Mouse (Mus musculus): Measurements from ENCODE around the gene Trank1. TPM values are rescaled to one million over a fixed set of nuclear protein-coding genes. Genes with fewer than 3 reads are reported as not detected.

Trank1 gene
- polyA plus RNA-seq, 1 experiment from 2014 or later = not detected

GRCm38 (mm10) chr9:111382469-111382868 is 70.9 kb downstream of the Trank1 start:
- no peak overlapping the region for H3K4me2 ChIP-seq
- 88% methylated on average over 6 of the region's 6 CpGs for WGBS

GRCm38 (mm10) chr9:111383046-111383445 is 71.5 kb downstream of the Trank1 start:
- WGBS = 81% methylated on average over 3 of the region's 3 CpGs
- Histone ChIP-seq H3K27ac (no peak overlapping the region), H3K4me1 (replicated peaks) (peaks cover 4% of the 10 kb centered on the region; the same call in 1 of the 2 replicates), H3K4me2 (no peak overlapping the region), H3K9ac (no peak overlapping the region), H3K4me3 (no peak overlapping the region), H3K36me3 (no peaks in the 10 kb centered on the region), H3K27me3 (no peaks in the 10 kb centered on the region), H3K9me3 (replicated peaks) (no peaks in the 10 kb centered on the region)
- no peak for ATAC-seq (replicated peaks; ENCODE audit: insufficient number of reproducible peaks, insufficient read depth, low FRiP score, low read depth)

More at GRCm38 (mm10) chr9:111382469-111382868, 70.9 kb downstream of the Trank1 start:
- no peaks in the 10 kb centered on the region for H3K27me3 ChIP-seq
- H3K36me3 ChIP-seq = no peaks in the 10 kb centered on the region
- H3K9me3 ChIP-seq (replicated peaks) = no peaks in the 10 kb centered on the region
- ATAC-seq (replicated peaks; ENCODE audit: insufficient number of reproducible peaks, insufficient read depth, low FRiP score, low read depth) = no peak
- H3K9ac ChIP-seq = no peak overlapping the region
- H3K4me3 ChIP-seq = no peak overlapping the region
- H3K4me1 ChIP-seq (replicated peaks) = peaks cover 4% of the 10 kb centered on the region; the same call in 1 of the 2 replicates
- H3K27ac ChIP-seq = no peak overlapping the region

DNA sequence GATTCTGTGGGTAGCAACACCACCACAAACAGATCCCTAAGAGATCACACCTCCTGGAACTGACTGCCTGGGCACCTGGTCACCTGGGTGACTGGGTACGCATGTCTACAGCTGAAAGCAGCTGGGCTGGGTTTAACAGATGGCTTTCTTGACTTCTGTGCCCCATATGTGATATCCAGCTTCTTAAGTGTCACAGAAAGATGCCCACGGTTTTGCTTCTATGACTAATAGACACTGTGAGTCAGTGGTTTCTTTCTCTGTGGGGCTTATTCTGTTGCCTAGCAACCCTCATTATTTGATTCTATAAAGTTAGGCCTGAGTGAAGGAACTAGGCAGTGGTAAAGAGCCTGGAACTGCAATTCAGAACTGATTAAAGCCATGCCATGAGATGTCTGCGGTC is 72.2 kb downstream of the Trank1 start:
- no peak overlapping the region for H3K4me2 ChIP-seq
- ATAC-seq (replicated peaks; ENCODE audit: insufficient number of reproducible peaks, insufficient read depth, low FRiP score, low read depth) = no peak
- H3K9me3 ChIP-seq (replicated peaks) = no peaks in the 10 kb centered on the region
- no peaks in the 10 kb centered on the region for H3K36me3 ChIP-seq
- no peak overlapping the region for H3K4me3 ChIP-seq
- no peak overlapping the region for H3K9ac ChIP-seq
- 70% methylated on average over 3 of the region's 3 CpGs for WGBS
- peaks cover 4% of the 10 kb centered on the region; the same call in 1 of the 2 replicates for H3K4me1 ChIP-seq (replicated peaks)
- no peaks in the 10 kb centered on the region for H3K27me3 ChIP-seq
- H3K27ac ChIP-seq = no peak overlapping the region

- ATAC-seq (replicated peaks; ENCODE audit: insufficient number of reproducible peaks, insufficient read depth, low FRiP score, low read depth) = no peak
- H3K4me2 ChIP-seq = no peak overlapping the region
- H3K27me3 ChIP-seq = no peaks in the 10 kb centered on the region
- no peak overlapping the region for H3K4me3 ChIP-seq
- H3K9me3 ChIP-seq (replicated peaks) = no peaks in the 10 kb centered on the region
- WGBS = 85% methylated on average over 5 of the region's 5 CpGs
- no peak overlapping the region for H3K9ac ChIP-seq
- no peak overlapping the region for H3K27ac ChIP-seq
- H3K4me1 ChIP-seq (replicated peaks) = no peaks in the 10 kb centered on the region
- no peaks in the 10 kb centered on the region for H3K36me3 ChIP-seq
These were observed 74.3 kb downstream of the Trank1 start for GRCm38 (mm10) chr9:111385526-111386491.

GRCm38 (mm10) chr9:111386569-111386968 is 75.0 kb downstream of the Trank1 start:
- no peaks in the 10 kb centered on the region for H3K4me1 ChIP-seq (replicated peaks)
- WGBS = 71% methylated on average over 2 of the region's 2 CpGs
- no peak overlapping the region for H3K4me3 ChIP-seq
- H3K9ac ChIP-seq = no peak overlapping the region
- no peak overlapping the region for H3K4me2 ChIP-seq
- ATAC-seq (replicated peaks; ENCODE audit: insufficient number of reproducible peaks, insufficient read depth, low FRiP score, low read depth) = no peak
- H3K36me3 ChIP-seq = no peaks in the 10 kb centered on the region
- no peak overlapping the region for H3K27ac ChIP-seq
- H3K27me3 ChIP-seq = no peaks in the 10 kb centered on the region
- H3K9me3 ChIP-seq (replicated peaks) = no peaks in the 10 kb centered on the region

GRCm38 (mm10) chr9:111387576-111387975 is 76.0 kb downstream of the Trank1 start:
- no peak overlapping the region for H3K4me2 ChIP-seq
- no peaks in the 10 kb centered on the region for H3K9me3 ChIP-seq (replicated peaks)
- no peak overlapping the region for H3K4me3 ChIP-seq
- H3K9ac ChIP-seq = no peak overlapping the region
- no peak overlapping the region for H3K27ac ChIP-seq
- H3K27me3 ChIP-seq = no peaks in the 10 kb centered on the region
- no peaks in the 10 kb centered on the region for H3K4me1 ChIP-seq (replicated peaks)
- H3K36me3 ChIP-seq = no peaks in the 10 kb centered on the region
- WGBS = 74% methylated on average over 4 of the region's 4 CpGs
- no peak for ATAC-seq (replicated peaks; ENCODE audit: insufficient number of reproducible peaks, insufficient read depth, low FRiP score, low read depth)

DNA sequence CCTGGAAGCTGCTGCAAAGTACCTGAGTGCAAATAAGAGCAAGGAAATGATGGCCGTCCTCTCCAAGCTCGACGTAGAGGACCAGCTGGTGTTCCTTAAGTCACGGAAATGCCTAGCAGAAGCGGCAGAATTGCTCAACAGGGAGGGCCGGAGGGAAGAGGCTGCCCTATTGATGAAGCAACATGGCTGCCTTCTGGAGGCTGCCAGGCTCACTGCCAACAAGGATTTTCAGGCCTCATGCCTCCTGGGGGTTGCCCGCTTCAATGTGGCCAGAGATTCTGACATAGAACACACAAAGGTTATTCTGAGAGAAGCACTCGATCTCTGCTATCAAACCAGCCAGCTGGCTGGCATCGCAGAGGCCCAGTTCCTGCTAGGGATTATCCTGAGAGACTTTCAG is 78.5 kb downstream of the Trank1 start:
- Histone ChIP-seq H3K9me3 (replicated peaks) (no peaks in the 10 kb centered on the region), H3K27me3 (no peaks in the 10 kb centered on the region), H3K4me2 (no peak overlapping the region), H3K27ac (no peak overlapping the region), H3K4me1 (replicated peaks) (no peaks in the 10 kb centered on the region), H3K36me3 (no peaks in the 10 kb centered on the region), H3K9ac (no peak overlapping the region), H3K4me3 (no peak overlapping the region)
- WGBS = 81% methylated on average over 9 of the region's 9 CpGs
- ATAC-seq (replicated peaks; ENCODE audit: insufficient number of reproducible peaks, insufficient read depth, low FRiP score, low read depth) = no peak

DNA sequence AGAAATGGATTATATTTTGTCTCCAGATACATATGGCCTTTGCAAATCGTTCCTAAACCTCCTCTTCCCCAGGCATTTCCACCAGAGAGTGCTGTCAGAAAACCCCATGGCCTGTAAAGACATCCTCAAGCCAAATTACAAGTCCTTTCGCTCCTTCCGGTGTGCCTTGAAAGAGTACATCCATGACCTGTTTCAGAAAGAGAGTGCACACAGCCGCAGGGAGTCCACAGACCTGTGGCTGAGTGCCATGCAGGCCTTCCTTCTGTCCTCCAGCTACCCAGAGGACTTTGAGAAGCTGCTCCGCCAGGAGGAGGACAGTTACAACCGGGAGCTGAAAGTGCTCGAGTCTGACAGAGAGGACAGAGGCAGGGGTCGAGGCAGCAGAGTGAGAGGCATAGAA is 79.5 kb downstream of the Trank1 start:
- Histone ChIP-seq H3K27ac (no peak overlapping the region), H3K9ac (no peak overlapping the region), H3K9me3 (replicated peaks) (no peaks in the 10 kb centered on the region), H3K4me1 (replicated peaks) (no peaks in the 10 kb centered on the region), H3K27me3 (no peaks in the 10 kb centered on the region), H3K4me2 (no peak overlapping the region), H3K36me3 (no peaks in the 10 kb centered on the region), H3K4me3 (no peak overlapping the region)
- 76% methylated on average over 8 of the region's 8 CpGs for WGBS
- no peak for ATAC-seq (replicated peaks; ENCODE audit: insufficient number of reproducible peaks, insufficient read depth, low FRiP score, low read depth)

GRCm38 (mm10) chr9:111391926-111392442 is 80.4 kb downstream of the Trank1 start:
- Histone ChIP-seq H3K4me1 (replicated peaks) (no peaks in the 10 kb centered on the region), H3K4me2 (no peak overlapping the region), H3K27ac (no peak overlapping the region), H3K9me3 (replicated peaks) (no peaks in the 10 kb centered on the region), H3K9ac (no peak overlapping the region), H3K36me3 (no peaks in the 10 kb centered on the region), H3K4me3 (no peak overlapping the region), H3K27me3 (no peaks in the 10 kb centered on the region)
- no peak for ATAC-seq (replicated peaks; ENCODE audit: insufficient number of reproducible peaks, insufficient read depth, low FRiP score, low read depth)
- WGBS = 81% methylated on average over 18 of the region's 18 CpGs

DNA sequence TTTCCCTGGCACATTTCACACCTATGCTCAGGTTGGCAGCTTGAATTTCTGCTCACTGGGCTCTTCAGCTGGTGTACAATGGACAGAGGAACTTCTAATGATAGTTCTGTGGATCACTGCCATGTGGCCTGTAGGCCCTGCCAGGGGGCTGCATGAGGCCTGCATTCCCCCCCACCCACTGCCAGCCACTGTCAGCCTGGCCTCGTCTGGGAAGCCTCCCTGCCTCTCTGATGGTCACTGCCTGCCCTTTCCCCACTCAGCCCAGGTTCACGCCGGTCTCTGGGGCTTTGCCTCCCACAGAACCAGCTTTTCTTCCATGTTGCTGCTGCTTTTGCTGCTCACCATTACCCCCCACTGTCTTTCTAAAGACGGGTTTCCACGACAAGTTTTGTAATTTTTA is 83.7 kb downstream of the Trank1 start:
- Histone ChIP-seq H3K27ac (no peak overlapping the region), H3K27me3 (no peaks in the 10 kb centered on the region), H3K4me3 (no peak overlapping the region), H3K36me3 (no peaks in the 10 kb centered on the region), H3K4me2 (no peak overlapping the region), H3K4me1 (replicated peaks) (no peaks in the 10 kb centered on the region), H3K9ac (no peak overlapping the region), H3K9me3 (replicated peaks) (no peaks in the 10 kb centered on the region)
- ATAC-seq (replicated peaks; ENCODE audit: insufficient number of reproducible peaks, insufficient read depth, low FRiP score, low read depth) = no peak
- 84% methylated on average over 5 of the region's 5 CpGs for WGBS

GRCm38 (mm10) chr9:111398059-111398458 is 86.5 kb downstream of the Trank1 start:
- Histone ChIP-seq H3K27me3 (no peaks in the 10 kb centered on the region), H3K27ac (no peak overlapping the region), H3K4me2 (no peak overlapping the region), H3K9me3 (replicated peaks) (no peaks in the 10 kb centered on the region), H3K4me1 (replicated peaks) (no peaks in the 10 kb centered on the region), H3K4me3 (no peak overlapping the region), H3K9ac (no peak overlapping the region), H3K36me3 (no peaks in the 10 kb centered on the region)
- no peak for ATAC-seq (replicated peaks; ENCODE audit: insufficient number of reproducible peaks, insufficient read depth, low FRiP score, low read depth)
- 80% methylated on average over 2 of the region's 2 CpGs for WGBS

DNA sequence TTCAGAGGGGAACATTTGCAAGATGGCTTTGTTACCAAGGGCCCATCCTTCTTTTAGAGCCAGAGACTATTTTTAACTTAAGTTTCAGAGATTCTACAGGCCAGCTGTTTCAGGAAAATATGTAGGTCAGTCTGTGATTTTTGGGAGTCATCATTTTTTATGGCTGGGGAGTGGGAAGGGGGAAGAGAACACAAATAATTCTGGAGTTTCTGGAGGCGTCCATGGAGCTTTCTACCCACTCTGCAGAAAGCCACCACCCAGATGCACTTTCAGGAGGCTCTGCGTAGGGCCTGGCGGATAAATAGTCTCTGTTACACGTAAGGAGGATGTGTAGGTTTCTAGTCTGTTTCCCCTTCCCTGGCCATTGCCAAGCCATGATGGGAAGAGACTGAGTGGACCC is 88.5 kb downstream of the Trank1 start:
- no peak overlapping the region for H3K27ac ChIP-seq
- no peak overlapping the region for H3K9ac ChIP-seq
- no peak overlapping the region for H3K4me3 ChIP-seq
- 84% methylated on average over 4 of the region's 4 CpGs for WGBS
- H3K4me2 ChIP-seq = no peak overlapping the region
- H3K27me3 ChIP-seq = no peaks in the 10 kb centered on the region
- ATAC-seq (replicated peaks; ENCODE audit: insufficient number of reproducible peaks, insufficient read depth, low FRiP score, low read depth) = no peak
- H3K36me3 ChIP-seq = no peaks in the 10 kb centered on the region
- H3K4me1 ChIP-seq (replicated peaks) = no peaks in the 10 kb centered on the region
- no peaks in the 10 kb centered on the region for H3K9me3 ChIP-seq (replicated peaks)
